Mouse (Mus musculus) gastrocnemius, postnatal 10 days (tissue): ENCODE results near the gene Usp7. TPM values are rescaled to one million over a fixed set of nuclear protein-coding genes. Genes with fewer than 3 reads are reported as not detected.

Experiments
- total RNA-seq, 2 experiments: library from RNA; stranded (reverse); gene quantifications; 2 replicates each; pipeline ENCODE4 v1.2.3; 2021

The Usp7 gene
- total RNA-seq, 2 experiments from 2014 or later = 57.8 to 67.7 TPM

Other genes with a start within 250 kb of the Usp7 start
- 10 to 100 TPM; 29.1 to 30.7 TPM for gene Pmm2, start 154.6 kb downstream of the Usp7 start, total RNA-seq
- 1 to 10 TPM; 8.6 to 9.2 TPM for gene Tmem186, start 154.6 kb downstream of the Usp7 start, total RNA-seq
- gene Carhsp1, start 120.2 kb downstream of the Usp7 start, total RNA-seq = 10 to 100 TPM; 22.3 to 25.9 TPM
- gene Gm5767, start 111.5 kb downstream of the Usp7 start, total RNA-seq = not detected
- 10 to 100 TPM; 64.1 to 68.9 TPM for gene 1810013L24Rik, start 37.8 kb upstream of the Usp7 start, total RNA-seq